Mouse (Mus musculus) liver, adult 2 months (tissue): ENCODE results near the gene Sptbn1.

Source experiments
- CTCF ChIP-seq: fragments of 200-500 bp; IDR thresholded peaks from 2 replicates; pipeline ENCODE4 v1.5.1; 2011; ENCODE audit warnings: low read depth, low read length, control low read depth
- POLR2A ChIP-seq: fragments of 200-500 bp; IDR thresholded peaks from 2 replicates; pipeline ENCODE4 v1.6.1; 2011; ENCODE audit warnings: low read length, control low read depth; ENCODE audit not compliant: insufficient read depth; ENCODE audit errors: extremely low read depth

GRCm38 (mm10) chr11:30265666-30266065 is 2.3 kb downstream of the Sptbn1 start:
- TF ChIP-seq CTCF, result no peak
- no peak for TF ChIP-seq POLR2A
